Mouse (Mus musculus) MEL (cell line): ENCODE results near the gene Pcgf1. TPM values are rescaled to one million over a fixed set of nuclear protein-coding genes. Genes with fewer than 3 reads are reported as not detected.

Source experiments
- DNase-seq: peaks from one replicate; pipeline ENCODE4 v3.0.0; 2011; ENCODE audit warnings: low read depth, low spot score
- H3K27ac ChIP-seq: 2 replicates; pipeline ENCODE4 v1.5.1; 2012; ENCODE audit warnings: low read depth, mild to moderate bottlenecking, control low read depth, low read length, moderate library complexity; ENCODE audit not compliant: control insufficient read depth
- H3K27me3 ChIP-seq, 2 experiments: fragments of 150-350 bp in 1 of 2; sonication (generic) in 1 of 2; 2 replicates each; pipeline ENCODE4 v1.6.1; 2012; ENCODE audit warnings: low read length in 2 of 2, mild to moderate bottlenecking in 2 of 2, improper control_type of control experiment in 1 of 2, moderate library complexity in 1 of 2; ENCODE audit not compliant: insufficient read depth in 2 of 2, control insufficient read depth in 1 of 2
- H3K36me3 ChIP-seq, 2 experiments: 2 replicates each; pipeline ENCODE4 v1.6.1; 2012 to 2014; ENCODE audit warnings: low read length in 2 of 2, improper control_type of control experiment in 1 of 2, inconsistent platforms in 1 of 2, mild to moderate bottlenecking in 1 of 2; ENCODE audit not compliant: insufficient read depth in 2 of 2, control insufficient read depth in 1 of 2
- H3K4me1 ChIP-seq, 2 experiments: fragments of 150-350 bp in 1 of 2; sonication (generic) in 1 of 2; 2 replicates each; pipeline ENCODE4 v1.6.1; 2012; ENCODE audit warnings: low read length in 2 of 2, improper control_type of control experiment in 1 of 2, mild to moderate bottlenecking in 1 of 2; ENCODE audit not compliant: insufficient read depth in 2 of 2, control insufficient read depth in 1 of 2
- H3K4me3 ChIP-seq, 2 experiments: fragments of 150-350 bp in 1 of 2; sonication (generic) in 1 of 2; 2 replicates each; pipeline ENCODE4 v1.5.1; 2012; ENCODE audit warnings: low read depth in 2 of 2, low read length in 2 of 2, mild to moderate bottlenecking in 2 of 2, moderate library complexity in 2 of 2, control low read depth in 1 of 2, improper control_type of control experiment in 1 of 2; ENCODE audit not compliant: control insufficient read depth in 1 of 2, insufficient read depth in 1 of 2
- H3K79me2 ChIP-seq: 2 replicates; pipeline ENCODE4 v1.6.1; 2012; ENCODE audit warnings: mild to moderate bottlenecking, low read length, moderate library complexity; ENCODE audit not compliant: control insufficient read depth, poor library complexity, insufficient read depth
- H3K9ac ChIP-seq: 2 replicates; pipeline ENCODE4 v1.6.1; 2012; ENCODE audit warnings: low read depth, mild to moderate bottlenecking, control low read depth, low read length, moderate library complexity; ENCODE audit not compliant: control insufficient read depth, poor library complexity, severe bottlenecking
- H3K9me3 ChIP-seq: fragments of 150-350 bp; sonication (generic); replicated peaks from 2 replicates; pipeline ENCODE4 v1.6.1; 2012; ENCODE audit warnings: mild to moderate bottlenecking, low read length, improper control_type of control experiment, moderate library complexity; ENCODE audit not compliant: insufficient read depth
- BHLHE40 ChIP-seq: IDR thresholded peaks from 2 replicates; pipeline ENCODE4 v1.6.1; 2012; ENCODE audit warnings: low read depth, mild to moderate bottlenecking, inconsistent platforms, low read length, improper control_type of control experiment, borderline replicate concordance
- CHD1 ChIP-seq: IDR thresholded peaks from 2 replicates; pipeline ENCODE4 v1.6.1; 2012; ENCODE audit warnings: low read depth, mild to moderate bottlenecking, inconsistent platforms, low read length, improper control_type of control experiment
- ELF1 ChIP-seq: IDR thresholded peaks from 2 replicates; pipeline ENCODE4 v1.6.1; 2014; ENCODE audit warnings: low read depth, mild to moderate bottlenecking, inconsistent platforms, low read length, improper control_type of control experiment, moderate library complexity
- EP300 ChIP-seq, 2 experiments: IDR thresholded peaks; 2 replicates each; pipeline ENCODE4 v1.6.1; 2011; ENCODE audit warnings: improper control_type of control experiment in 2 of 2, low read length in 2 of 2, low read depth in 1 of 2, mild to moderate bottlenecking in 1 of 2
- HCFC1 ChIP-seq: IDR thresholded peaks from 2 replicates; pipeline ENCODE4 v1.6.1; 2012; ENCODE audit warnings: low read depth, mild to moderate bottlenecking, inconsistent platforms, low read length, improper control_type of control experiment, moderate library complexity
- JUND ChIP-seq: IDR thresholded peaks from 2 replicates; pipeline ENCODE4 v1.6.1; 2011; ENCODE audit warnings: low read depth, mild to moderate bottlenecking, improper control_type of control experiment, low read length
- MAFK ChIP-seq: IDR thresholded peaks from 2 replicates; pipeline ENCODE4 v1.6.1; 2011; ENCODE audit warnings: low read depth, mild to moderate bottlenecking, low read length, improper control_type of control experiment, borderline replicate concordance
- MAX ChIP-seq: IDR thresholded peaks from 2 replicates; pipeline ENCODE4 v1.6.1; 2011; ENCODE audit warnings: low read length, improper control_type of control experiment
- MAZ ChIP-seq: IDR thresholded peaks from 2 replicates; pipeline ENCODE4 v1.6.1; 2012; ENCODE audit warnings: low read depth, mild to moderate bottlenecking, inconsistent platforms, low read length, improper control_type of control experiment
- MXI1 ChIP-seq: IDR thresholded peaks from 2 replicates; pipeline ENCODE4 v1.6.1; 2011; ENCODE audit warnings: mild to moderate bottlenecking, low read depth, low read length, improper control_type of control experiment
- MYB ChIP-seq: IDR thresholded peaks from 2 replicates; pipeline ENCODE4 v1.6.1; 2011; ENCODE audit warnings: mild to moderate bottlenecking, low read depth, low read length, improper control_type of control experiment
- MYC ChIP-seq: IDR thresholded peaks from 2 replicates; pipeline ENCODE4 v1.6.1; 2011; ENCODE audit warnings: low read depth, mild to moderate bottlenecking, low read length, improper control_type of control experiment, moderate library complexity
- POLR2AphosphoS5 ChIP-seq: IDR thresholded peaks from 2 replicates; pipeline ENCODE4 v1.6.1; 2012; ENCODE audit warnings: low read depth, borderline replicate concordance, mild to moderate bottlenecking, inconsistent platforms, low read length, moderate library complexity, mixed read lengths
- RCOR1 ChIP-seq: IDR thresholded peaks from 2 replicates; pipeline ENCODE4 v1.6.1; 2012; ENCODE audit warnings: low read depth, mild to moderate bottlenecking, inconsistent platforms, low read length, improper control_type of control experiment
- SMC3 ChIP-seq: IDR thresholded peaks from 2 replicates; pipeline ENCODE4 v1.6.1; 2011; ENCODE audit warnings: low read depth, low read length, improper control_type of control experiment
- TAL1 ChIP-seq: IDR thresholded peaks from 2 replicates; pipeline ENCODE4 v1.6.1; 2012; ENCODE audit warnings: mild to moderate bottlenecking, inconsistent platforms, low read length, moderate library complexity, mixed read lengths
- TCF12 ChIP-seq: IDR thresholded peaks from 2 replicates; pipeline ENCODE4 v1.6.1; 2014; ENCODE audit warnings: low read depth, mild to moderate bottlenecking, inconsistent platforms, low read length, improper control_type of control experiment, moderate library complexity
- UBTF ChIP-seq: IDR thresholded peaks from 2 replicates; pipeline ENCODE4 v1.6.1; 2012; ENCODE audit warnings: low read depth, mild to moderate bottlenecking, inconsistent platforms, low read length, improper control_type of control experiment, moderate library complexity, borderline replicate concordance; ENCODE audit not compliant: insufficient read depth
- ZC3H11A ChIP-seq: IDR thresholded peaks from 2 replicates; pipeline ENCODE4 v1.6.1; 2012; ENCODE audit warnings: low read depth, mild to moderate bottlenecking, inconsistent platforms, low read length, improper control_type of control experiment
- polyA plus RNA-seq, 2 experiments: library from polyadenylated mRNA; stranded (reverse) in 1 of 2; unstranded in 1 of 2; fragments of >175 nt in 1 of 2; fragments of >200 nt in 1 of 2; gene quantifications; 2 replicates each; pipeline versions ENCODE4 v1.2.1 to v1.2.4; 2012; ENCODE audit warnings: low replicate concordance in 2 of 2, low read depth in 1 of 2; ENCODE audit not compliant: insufficient read length in 2 of 2, insufficient read depth in 1 of 2, missing spikeins in 1 of 2
- total RNA-seq: library from RNA; depleted of rRNA; stranded (reverse); fragments of 300-350 nt; gene quantifications from 2 replicates; pipeline ENCODE4 v1.2.3, GENCODE M21; 2012

Gene Pcgf1
- total and polyA plus RNA-seq, 3 experiments: 18.2 to 25.2 TPM; not detected in 1

DNA sequence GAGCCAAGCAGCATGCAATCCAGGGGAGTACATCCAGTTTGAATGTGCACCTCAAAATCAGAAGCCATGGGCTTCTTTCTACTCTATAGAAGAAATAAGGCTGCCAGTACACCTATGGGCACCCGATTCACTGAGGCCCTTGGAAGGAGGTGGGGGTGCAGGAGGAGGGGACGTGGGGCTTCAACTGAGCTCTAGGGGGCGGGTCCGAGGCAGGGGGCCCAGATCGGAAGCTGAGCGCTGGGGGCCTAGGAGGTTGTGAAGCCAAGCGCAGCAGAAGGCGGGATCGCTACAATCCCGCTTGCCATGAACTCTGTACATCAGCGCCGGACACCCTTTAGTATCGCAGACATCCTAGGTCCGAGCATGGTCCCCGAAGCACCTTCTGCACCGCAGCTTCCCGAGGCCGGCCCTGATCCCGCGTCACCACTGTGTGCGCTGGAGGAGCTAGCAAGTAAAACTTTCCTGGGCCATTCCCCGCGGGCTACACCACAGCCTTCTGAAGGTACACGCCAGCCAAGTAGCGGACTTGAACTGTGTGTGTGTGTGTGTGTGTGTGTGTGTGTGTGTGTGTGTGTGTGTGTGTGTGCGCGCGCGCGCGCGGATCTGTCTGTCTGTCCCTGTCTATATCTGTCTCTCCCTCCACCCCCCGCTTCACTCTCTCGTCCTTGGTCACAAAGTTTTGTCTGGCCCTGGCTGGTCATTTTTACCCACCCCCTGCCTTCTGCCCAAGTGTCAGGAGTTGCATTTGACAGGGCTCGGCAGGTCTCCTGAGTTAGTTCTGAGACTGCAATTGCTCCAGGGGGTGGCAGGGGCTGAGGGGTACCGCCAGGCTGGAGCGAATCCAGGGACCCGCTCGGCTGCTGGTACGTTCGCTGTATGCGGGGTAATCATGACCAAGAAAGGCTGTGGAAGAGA lies 8.7 kb downstream of the Pcgf1 start, which contains the start of gene Lbx2:
Lbx2 (plus strand) TSS at position 247 of the 915 bp plus-strand sequence.
- H3K79me2 ChIP-seq: no peaks in the 10 kb centered on the region
- no peak for DNase-seq
- H3K4me3 ChIP-seq: no peak within 1 kb of the TSS
- peaks cover 2 to 4% of the 10 kb centered on the region in 2 experiments; a peak in 2 of 4 replicates for H3K27me3 ChIP-seq
- H3K4me1 ChIP-seq: no peaks in the 10 kb centered on the region
- TF ChIP-seq MAX: no peak
- TF ChIP-seq MYC: no peak
- no peak for TF ChIP-seq ELF1
- TF ChIP-seq MAZ: no peak
- no peak for TF ChIP-seq SMC3
- no peak for TF ChIP-seq RCOR1
- TF ChIP-seq UBTF: no peak
- TF ChIP-seq BHLHE40: no peak
- TF ChIP-seq MXI1: no peak
- TF ChIP-seq MAFK: no peak
- TF ChIP-seq TCF12: no peak
- no peak for TF ChIP-seq HCFC1
- TF ChIP-seq CHD1: no peak
- TF ChIP-seq EP300 (IDR thresholded peaks at IDR 0.05; ENCODE audit: low read depth in 1 of 2, low read length in 2 of 2): no peak
- TF ChIP-seq ZC3H11A: no peak
- no peak for TF ChIP-seq TAL1
- TF ChIP-seq POLR2AphosphoS5: no peak
- no peak for TF ChIP-seq MYB
- TF ChIP-seq JUND: no peak
- H3K36me3 ChIP-seq: no peaks in the 10 kb centered on the region
- no peak within 1 kb of the TSS for H3K27ac ChIP-seq
- no peaks in the 10 kb centered on the region for H3K9me3 ChIP-seq
- no peak within 1 kb of the TSS for H3K9ac ChIP-seq

DNA sequence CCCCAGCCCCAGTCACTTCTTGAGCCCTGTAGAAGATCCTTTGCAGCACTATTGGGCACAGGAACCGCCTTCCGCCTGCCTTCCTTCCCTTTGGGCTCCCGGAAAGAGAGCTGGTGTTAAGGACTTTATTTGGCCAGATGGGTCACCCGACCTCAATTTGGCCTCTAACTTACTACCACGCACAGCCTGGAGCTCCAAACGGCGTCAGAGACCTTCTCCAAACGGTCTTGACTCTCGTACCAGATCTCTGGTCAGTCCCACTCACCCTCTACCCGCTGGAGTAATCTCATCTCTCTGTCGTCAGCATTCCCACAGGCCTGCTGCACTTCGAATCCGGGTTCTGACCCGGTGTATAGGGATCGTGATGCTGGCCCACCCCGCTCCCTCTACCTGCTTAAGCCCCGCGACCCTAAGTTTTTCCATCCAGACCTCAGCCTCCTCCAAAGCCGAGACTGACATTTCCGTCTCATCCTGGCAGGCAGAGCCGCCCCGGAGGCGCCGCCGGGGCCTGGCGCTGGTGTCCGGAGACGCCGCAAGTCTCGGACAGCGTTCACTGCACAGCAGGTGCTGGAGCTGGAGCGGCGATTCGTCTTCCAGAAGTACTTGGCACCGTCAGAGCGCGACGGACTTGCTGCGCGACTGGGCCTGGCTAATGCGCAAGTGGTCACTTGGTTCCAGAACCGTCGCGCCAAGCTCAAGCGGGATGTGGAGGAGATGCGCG lies 9.7 kb downstream of the Pcgf1 start:
- no peak overlapping the region for H3K27ac ChIP-seq
- H3K79me2 ChIP-seq: no peaks in the 10 kb centered on the region
- peaks cover 2 to 4% of the 10 kb centered on the region in 2 experiments; a peak in 2 of 4 replicates for H3K27me3 ChIP-seq
- no peaks in the 10 kb centered on the region for H3K36me3 ChIP-seq
- H3K9ac ChIP-seq: no peak overlapping the region
- H3K4me1 ChIP-seq: no peaks in the 10 kb centered on the region
- no peaks in the 10 kb centered on the region for H3K9me3 ChIP-seq
- H3K4me3 ChIP-seq: no peak overlapping the region
- no peak for DNase-seq
- TF ChIP-seq MYB: no peak
